Mouse (Mus musculus) granulocyte monocyte progenitor cell, adult 5-6 weeks (primary cell): ENCODE results near the gene Runx2. TPM values are rescaled to one million over a fixed set of nuclear protein-coding genes. Genes with fewer than 3 reads are reported as not detected.

ENCODE experiments used
- total RNA-seq, 2 experiments: library from RNA; stranded (forward) in 1 of 2; stranded (reverse) in 1 of 2; fragments of 200-712, 200-1000 nt in 1 of 2; fragments of >200 nt in 1 of 2; fragmentation: Nextera tagmentation in 1 of 2; gene quantifications; 2 replicates each; pipeline ENCODE4 v1.2.3; 2014 to 2017

The Runx2 gene
- total RNA-seq, 2 experiments from 2014 or later: 12.3 to 49.8 TPM

Other genes with a start within 250 kb of the Runx2 start
- gene Supt3, start 37.6 kb downstream of the Runx2 start, total RNA-seq (2014; fragmentation: Nextera tagmentation): 27.0 and 27.8 TPM in 2 replicates
- gene Supt3, start 37.6 kb downstream of the Runx2 start, total RNA-seq (2017): 13.5 and 17.0 TPM in 2 replicates